Mouse (Mus musculus) natural killer cell, adult 2 months (primary cell): Measurements from ENCODE around the gene E2f4.
A peak's percentile ranks its signal among the peaks of the same experiment; 100 is the strongest.

Experiments
- DNase-seq, 2 experiments: peaks; one replicate each; pipeline ENCODE4 v3.0.0; 2022; ENCODE audit warnings: low spot score in 2 of 2

Gene E2f4

DNA sequence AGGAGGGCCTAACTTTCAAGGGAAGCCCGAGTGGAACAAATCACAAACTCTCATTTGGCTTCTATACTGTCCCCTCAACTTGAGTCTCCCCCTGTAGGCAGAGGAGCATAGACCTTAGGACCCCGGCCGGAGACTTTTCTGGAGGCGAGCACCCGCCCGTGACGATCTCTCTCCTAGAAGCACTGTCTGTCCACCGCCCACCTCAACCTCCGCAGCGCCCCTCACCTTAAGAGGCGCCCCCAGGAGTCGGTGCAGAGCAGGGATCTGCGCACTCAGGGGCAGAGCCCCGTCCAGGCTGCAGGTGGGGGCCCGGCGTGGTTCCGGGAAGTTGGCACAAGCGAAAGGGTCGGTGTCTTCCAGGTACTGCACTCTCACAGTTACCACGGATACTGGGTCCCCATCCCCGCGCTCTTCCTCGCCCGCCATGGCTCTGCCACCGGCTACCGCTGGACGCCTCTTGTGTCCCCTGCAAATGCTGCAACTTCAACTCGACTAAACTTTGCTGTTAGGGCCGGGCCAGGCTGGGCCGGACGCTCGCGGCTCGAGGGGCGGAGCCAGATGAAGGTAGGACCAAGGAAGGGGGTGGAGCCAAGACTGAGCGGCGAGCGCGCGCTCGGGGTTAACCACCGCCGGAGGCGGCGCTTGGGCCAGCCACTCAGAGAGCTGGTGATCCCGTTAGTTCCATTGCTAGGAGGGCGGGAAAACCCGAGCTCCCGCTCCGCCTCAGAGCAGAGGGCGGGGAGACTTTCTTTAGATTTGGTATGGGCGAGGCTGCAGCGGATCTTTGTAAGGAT, 50.2 kb downstream of the E2f4 start, which contains the start of gene Fhod1:
Gene Fhod1 (minus strand): TSS at position 526 of the 794 bp plus-strand sequence.
- peak; percentile 85 to 86 for DNase-seq

DNA sequence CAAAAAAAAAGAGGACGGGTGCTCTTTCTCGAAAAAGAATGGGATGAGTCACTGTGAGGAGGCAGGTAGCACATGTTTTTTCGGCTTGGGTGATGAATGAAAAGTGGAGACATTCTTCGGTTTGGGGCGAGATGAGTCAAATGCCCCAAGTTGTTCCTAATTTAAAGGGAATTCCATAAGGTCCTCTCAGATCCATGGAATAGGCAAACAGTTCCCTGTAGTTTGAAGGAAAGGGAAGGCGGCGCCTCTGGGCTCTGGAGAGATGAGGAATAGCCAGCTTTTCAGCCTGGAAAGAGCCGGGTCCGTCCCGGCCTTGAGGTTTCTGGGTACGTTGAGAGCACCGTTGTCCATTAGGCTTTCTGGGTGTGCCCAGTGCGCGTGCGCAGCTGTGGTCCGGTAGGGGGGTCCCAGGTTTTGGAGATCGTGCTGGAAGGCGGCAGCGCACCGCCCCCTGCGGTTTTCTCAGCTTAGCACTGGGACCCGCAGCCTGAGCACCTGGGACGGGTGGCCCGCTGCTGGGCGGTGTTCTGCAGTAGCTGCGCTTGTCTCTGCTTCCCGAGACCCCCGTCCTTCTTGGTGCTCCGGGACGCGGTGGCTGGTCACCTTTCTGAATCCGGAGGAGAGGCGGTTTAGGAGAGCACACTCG, 51.1 kb downstream of the E2f4 start, which contains the start of gene Slc9a5:
Gene Slc9a5 (plus strand): TSS at position 394 of the 646 bp plus-strand sequence.
- DNase-seq: peak in 1 of 2 experiments; percentile 29

DNA sequence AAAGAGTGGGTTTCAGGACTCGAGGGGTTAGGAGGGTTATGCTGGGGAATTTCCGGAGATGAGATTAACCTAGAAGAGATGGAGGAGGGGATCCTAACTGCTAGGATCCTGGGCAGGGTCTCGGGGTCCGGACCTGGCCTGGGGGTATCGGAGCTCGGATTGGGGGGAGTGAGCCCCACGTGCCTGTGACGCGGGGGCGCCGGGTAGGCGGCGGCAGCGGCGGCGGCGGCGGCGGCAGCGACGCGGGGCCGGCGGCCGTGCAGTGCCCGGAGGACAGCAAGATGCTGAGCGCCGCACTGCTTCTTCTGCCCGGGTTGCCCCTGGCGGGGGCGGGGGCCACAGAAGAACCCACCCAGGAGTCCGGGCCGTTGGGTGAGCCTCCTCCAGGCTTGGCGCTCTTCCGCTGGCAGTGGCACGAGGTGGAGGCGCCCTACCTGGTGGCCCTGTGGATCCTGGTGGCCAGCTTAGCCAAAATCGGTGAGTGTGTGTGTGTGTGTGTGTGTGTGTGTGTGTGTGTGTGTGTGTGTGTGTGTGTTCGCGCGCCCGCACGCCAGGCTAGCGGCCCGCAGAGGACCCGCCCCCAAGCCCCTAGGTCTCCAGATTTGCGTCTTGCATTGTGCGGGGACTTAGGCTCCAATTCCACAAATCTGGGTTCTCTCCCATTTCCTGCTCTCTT, 51.8 kb downstream of the E2f4 start:
- DNase-seq: peak in 1 of 2 experiments; percentile 20

DNA sequence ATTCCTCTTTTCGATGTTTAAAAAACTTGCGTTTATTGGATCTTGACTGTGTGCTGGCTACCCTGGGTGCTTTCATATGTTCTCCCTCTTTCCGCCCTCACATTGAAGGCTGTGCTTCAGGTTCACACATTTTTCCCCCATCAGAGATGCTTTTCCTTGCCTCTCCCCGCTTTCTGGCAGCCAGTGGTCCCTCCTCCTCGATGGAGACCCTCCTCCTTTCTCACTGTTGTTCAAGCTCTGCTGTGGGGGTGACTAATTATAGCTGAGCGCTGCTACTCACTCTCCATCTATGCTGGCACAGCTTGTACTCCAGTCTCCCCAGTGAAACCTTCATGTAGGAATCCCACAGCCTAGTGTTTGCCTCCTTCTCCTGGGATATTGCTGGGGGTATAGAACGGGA, 52.7 kb downstream of the E2f4 start:
- no peak for DNase-seq

DNA sequence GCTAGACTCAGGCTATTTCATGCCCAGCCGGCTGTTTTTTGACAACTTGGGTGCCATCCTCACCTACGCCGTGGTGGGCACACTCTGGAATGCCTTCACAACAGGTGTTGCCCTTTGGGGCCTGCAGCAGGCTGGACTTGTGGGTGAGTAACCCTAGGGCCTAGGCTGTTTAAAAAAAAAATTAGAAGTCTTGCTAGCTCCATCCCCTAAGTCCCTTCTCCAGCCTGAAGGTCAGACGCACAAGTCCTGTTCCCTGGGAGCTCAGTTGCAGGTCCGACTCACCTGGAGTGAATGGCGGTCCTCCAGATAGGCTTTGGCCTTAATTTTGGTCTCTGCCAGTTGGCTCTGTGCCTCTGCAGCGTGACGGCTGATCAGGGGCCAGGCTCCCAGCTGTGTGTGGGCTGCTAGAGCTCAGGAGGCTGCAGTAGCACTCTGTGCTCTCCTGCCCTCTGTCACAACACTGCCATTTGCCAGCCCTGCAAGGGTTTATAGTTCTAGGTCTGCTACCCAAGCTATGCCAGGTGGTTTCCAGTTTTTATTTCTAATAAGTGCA, 56.2 kb downstream of the E2f4 start:
- DNase-seq: no peak

DNA sequence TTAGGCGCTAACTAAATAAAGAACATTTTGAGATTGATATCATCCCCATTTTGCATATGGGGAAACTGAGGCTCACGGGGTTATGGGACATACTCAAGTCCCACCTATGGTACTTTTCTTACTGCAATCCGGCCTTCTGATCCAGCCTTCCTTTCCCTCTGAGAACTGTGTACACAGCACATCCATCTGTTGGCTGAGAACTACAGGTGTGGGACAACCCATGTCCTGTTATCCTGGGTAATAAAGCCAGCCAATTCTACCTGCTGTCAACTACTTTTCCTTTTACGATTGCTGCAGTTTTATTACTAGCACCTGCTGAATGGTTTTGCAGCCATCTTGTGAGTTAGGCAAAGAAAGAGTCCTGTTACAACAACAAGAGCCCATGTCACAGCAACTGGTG, 57.1 kb downstream of the E2f4 start:
- DNase-seq: no peak
